Mouse (Mus musculus) embryonic stem cell, embryonic (primary cell): ENCODE measurements around the gene Chaf1a.

Experiments used
- CTCF ChIA-PET, 4 experiments: fragments of 300-600 bp in 2 of 4; fragments of 350-600 bp in 2 of 4; sonication (Branson Sonifier 250); formaldehyde crosslinking; loops; one replicate each; lab custom pipeline; 2022; ENCODE audit warnings: inconsistent platforms in 2 of 4; lab: Charles Lee
- POLR2A ChIA-PET, 4 experiments: fragments of 300-600 bp in 2 of 4; fragments of 350-600 bp in 2 of 4; sonication (Branson Sonifier 250); formaldehyde crosslinking; loops; one replicate each; lab custom pipeline; 2022; ENCODE audit warnings: antibody characterized with exemption in 4 of 4, inconsistent platforms in 1 of 4; lab: Charles Lee

The Chaf1a gene

DNA sequence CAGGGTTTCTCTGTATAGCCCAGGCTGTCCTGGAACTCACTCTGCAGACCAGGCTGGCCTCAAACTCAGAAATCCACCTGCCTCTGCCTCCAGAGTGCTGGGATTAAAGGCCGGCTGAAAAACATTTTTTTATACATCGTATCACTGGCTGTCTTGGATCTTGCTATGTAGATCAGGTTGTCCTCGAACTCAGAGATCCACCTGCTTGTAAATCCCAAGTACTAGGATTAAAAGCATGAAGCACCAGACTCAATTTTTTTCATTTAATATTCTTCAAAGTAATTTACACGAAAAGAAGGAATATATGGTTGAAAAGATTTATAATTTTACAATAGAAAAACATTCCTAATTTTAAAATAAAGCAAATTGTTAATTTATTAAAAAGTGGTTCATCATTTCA lies 894 bp upstream of the Chaf1a start:
- POLR2A ChIA-PET: interaction anchor here (0.6 to 12.6 kb wide), 78 partner anchors 8 to 992 kb away, joined by 3 to 335 read pairs (median 4); partner anchors contain the start of genes Ubxn6 (in 3 of the 4), Yju2 (in 3 of the 4), Hdgfl2 (in 2 of the 4) and Dpp9 (in 1 of the 4)
- CTCF ChIA-PET: interaction anchor here in 2 of 4 experiments (0.7 to 1.5 kb wide), 9 partner anchors 21 to 225 kb away, joined by 3 to 8 read pairs (median 4); partner anchors contain the start of genes Hdgfl2 (in 1 of the 2) and Yju2 (in 1 of the 2)

DNA sequence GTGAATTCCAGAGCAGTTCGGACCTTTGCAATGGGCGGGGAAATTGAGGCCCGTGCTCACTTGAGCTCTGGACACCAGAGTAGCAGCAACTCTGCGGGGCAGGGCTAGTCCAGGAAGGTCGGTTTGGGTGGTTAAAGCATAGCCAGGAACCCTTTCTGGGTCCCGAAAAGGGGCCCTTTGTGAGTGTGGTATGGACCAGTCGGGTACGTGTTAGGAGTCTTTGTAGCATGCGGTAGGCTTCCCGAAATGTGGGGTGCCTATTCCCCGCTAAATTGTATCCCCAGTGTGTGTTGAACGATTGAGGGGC lies 571 bp downstream of the Chaf1a start:
- ChIA-PET CTCF (interaction anchor here in 1 of 4 experiments (1.3 to 1.9 kb wide), 4 partner anchors 10 to 38 kb away, joined by 3 to 8 read pairs (median 4); partner anchors contain the start of genes Hdgfl2 and Ubxn6), POLR2A (interaction anchor here (0.6 to 12.6 kb wide), 61 partner anchors 8 to 1026 kb away, joined by 3 to 335 read pairs (median 6); partner anchors contain the start of genes Hdgfl2 (in 3 of the 4), Ubxn6 (in 3 of the 4), Yju2 (in 3 of the 4) and Dpp9 (in 1 of the 4))

DNA sequence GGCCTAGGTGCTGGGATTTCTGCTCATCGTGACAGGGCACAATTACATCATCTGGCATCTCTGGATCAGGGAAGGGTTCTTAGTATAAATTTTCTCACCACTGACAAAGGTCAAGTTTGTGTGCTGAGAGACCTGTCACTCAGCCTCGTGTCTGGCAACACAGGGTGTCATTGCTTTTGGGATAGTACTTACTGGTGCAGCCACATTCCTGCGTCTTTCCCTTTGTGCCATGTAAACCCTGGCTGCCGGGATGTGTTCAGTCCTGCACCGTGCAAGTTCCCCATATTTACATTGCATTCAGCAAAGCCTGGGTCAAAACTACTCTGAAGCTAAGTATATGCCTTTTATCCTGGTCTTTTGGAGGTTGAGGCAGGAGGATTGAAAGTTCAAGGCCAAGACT lies 11.1 kb downstream of the Chaf1a start:
- ChIA-PET POLR2A (interaction anchor here in 2 of 4 experiments (1.0 to 7.4 kb wide), 6 partner anchors 9 to 27 kb away, joined by 3 to 132 read pairs (median 4); partner anchors contain the start of genes Chaf1a (in 2 of the 2) and Ubxn6 (in 1 of the 2)), CTCF (no interaction called here)

DNA sequence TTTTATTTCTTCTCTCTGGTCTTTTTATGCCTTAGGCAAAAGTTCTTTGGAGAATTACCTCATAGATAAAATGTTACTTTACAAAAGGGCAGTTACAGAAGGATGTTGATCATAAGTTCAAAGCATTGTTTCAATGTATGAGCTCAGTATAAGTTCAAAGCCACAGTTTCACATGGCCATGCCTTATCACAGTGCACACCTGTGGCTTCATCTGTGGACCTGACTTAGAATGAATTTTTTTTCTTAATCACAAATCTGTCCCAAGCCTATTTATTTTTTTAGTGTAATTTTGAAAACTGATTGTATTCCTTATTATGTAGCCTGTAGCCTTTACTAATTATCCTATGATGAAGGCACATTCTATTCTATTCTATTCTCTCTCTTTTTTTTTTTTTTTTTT lies 14.7 kb downstream of the Chaf1a start:
- POLR2A ChIA-PET: interaction anchor here in 3 of 4 experiments (0.6 to 7.4 kb wide), 8 partner anchors 9 to 699 kb away, joined by 3 to 132 read pairs (median 8); partner anchors contain the start of genes Chaf1a (in 2 of the 3), Hdgfl2 (in 1 of the 3) and Ubxn6 (in 1 of the 3)
- CTCF ChIA-PET: no interaction called here

DNA sequence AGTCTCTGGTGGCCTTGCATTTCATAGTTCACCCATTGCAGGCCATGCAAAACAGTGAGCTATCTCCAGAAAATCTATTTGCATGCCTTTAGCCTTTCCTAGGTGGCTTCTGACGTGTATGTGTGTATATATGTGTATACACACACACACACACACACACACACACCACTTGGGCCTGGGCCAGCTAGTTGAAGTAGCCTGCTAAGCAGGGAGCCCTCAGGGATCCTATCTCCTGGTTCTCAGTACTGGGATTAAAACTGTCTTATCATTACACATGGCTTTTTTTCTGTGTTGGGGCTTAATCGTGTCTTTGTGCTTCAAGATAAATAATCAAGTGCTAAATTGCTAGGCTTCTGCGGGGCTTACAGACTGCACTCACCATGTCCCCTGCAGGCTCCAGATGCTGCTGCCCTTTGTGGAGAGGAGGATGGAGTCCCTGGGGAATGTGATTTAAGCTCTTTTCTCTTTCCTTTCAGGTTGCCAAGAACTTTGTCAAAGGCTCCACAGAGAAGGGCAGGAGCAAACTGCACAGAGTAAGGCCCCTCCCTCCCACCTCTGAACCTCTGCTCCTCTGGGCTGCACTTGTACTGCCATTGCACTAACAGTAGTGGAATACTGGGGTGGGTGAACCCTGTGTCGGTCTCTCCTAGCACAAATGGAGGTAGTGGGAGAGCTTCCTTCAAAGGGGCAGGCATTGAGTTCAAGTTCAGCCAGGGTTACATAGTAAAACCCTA lies 15.9 kb downstream of the Chaf1a start:
- CTCF ChIA-PET: interaction anchor here in 2 of 4 experiments (0.9 to 2.3 kb wide), 3 partner anchors 10 to 19 kb away, joined by 3 to 10 read pairs (median 5); partner anchors contain the start of genes Sh3gl1 (in 1 of the 2) and Ubxn6 (in 1 of the 2)
- POLR2A ChIA-PET: interaction anchor here in 2 of 4 experiments (0.6 to 7.4 kb wide), 11 partner anchors 8 to 34 kb away, joined by 3 to 132 read pairs (median 5); partner anchors contain the start of genes Ubxn6 (in 2 of the 2), Chaf1a (in 1 of the 2) and Hdgfl2 (in 1 of the 2)

DNA sequence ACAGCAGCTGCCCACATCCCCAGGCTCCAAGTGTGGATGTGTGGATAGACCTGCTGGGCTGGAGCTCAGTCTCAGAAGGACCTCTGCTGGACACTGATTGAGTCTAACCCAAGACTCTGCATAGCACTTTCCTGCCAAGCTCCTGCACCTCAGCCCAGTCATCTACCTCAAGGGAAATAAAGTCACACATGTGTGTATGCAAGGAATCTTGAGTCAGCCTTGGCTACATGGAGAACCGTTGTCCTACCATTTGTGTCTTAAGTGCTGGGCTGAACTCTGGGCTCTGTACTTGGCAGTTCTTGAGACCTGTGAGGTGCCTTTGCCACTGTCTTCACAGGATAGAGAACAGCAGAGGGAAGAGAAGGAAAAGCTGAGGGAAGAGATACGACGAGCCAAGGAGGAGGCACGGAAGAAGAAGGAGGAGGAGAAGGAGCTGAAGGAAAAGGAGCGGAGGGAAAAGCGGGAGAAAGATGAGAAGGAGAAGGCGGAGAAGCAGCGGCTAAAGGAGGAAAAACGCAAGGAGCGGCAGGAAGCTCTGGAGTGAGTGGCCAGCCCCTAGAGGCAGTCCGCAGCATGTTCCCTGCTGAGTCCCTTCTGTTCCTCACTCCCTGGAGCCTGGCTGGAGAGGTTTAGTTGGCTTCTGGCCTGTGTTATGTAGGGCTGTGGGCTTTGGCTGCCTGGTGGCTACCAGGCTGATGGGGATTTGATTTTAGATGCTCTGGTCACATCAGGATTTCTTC lies 17.3 kb downstream of the Chaf1a start:
- ChIA-PET POLR2A (interaction anchor here (0.6 to 7.4 kb wide), 16 partner anchors 9 to 388 kb away, joined by 3 to 132 read pairs (median 4); partner anchors contain the start of genes Chaf1a (in 3 of the 4), Hdgfl2 (in 2 of the 4) and Ubxn6 (in 2 of the 4)), CTCF (interaction anchor here in 3 of 4 experiments (0.8 to 2.3 kb wide), 4 partner anchors 8 to 21 kb away, joined by 3 to 10 read pairs (median 4); partner anchors contain the start of gene Sh3gl1 (in 2 of the 3))

DNA sequence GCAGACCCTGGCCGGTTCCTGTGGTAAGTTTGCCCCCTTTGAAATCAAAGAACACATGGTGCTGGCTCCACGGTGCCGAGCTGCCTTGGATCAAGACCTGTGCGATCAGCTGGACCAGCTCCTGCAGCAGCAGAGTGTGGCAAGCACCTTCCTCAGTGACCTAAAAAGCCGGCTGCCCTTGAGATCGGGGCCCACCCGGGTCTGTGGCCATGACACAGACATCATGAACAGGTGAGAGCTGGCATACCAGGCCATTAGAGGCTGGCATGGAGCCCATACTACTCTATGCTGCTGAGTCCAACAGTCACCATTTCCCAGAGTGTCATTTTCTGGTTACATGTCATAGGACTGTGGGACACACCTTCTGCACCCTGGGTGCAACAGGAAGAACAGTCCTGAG lies 21.8 kb downstream of the Chaf1a start:
- POLR2A ChIA-PET: interaction anchor here in 3 of 4 experiments (1.1 to 20.7 kb wide), 15 partner anchors 7 to 44 kb away, joined by 3 to 335 read pairs (median 9); partner anchors contain the start of genes Chaf1a (in 2 of the 3), Hdgfl2 (in 1 of the 3), Sh3gl1 (in 1 of the 3) and Ubxn6 (in 1 of the 3)
- CTCF ChIA-PET: interaction anchor here in 3 of 4 experiments (0.6 to 2.3 kb wide), 4 partner anchors 22 to 139 kb away, joined by 3 to 9 read pairs (median 6); partner anchors contain the start of genes Chaf1a (in 1 of the 3), Mpnd (in 1 of the 3), Sh3gl1 (in 1 of the 3) and Stap2 (in 1 of the 3)

DNA sequence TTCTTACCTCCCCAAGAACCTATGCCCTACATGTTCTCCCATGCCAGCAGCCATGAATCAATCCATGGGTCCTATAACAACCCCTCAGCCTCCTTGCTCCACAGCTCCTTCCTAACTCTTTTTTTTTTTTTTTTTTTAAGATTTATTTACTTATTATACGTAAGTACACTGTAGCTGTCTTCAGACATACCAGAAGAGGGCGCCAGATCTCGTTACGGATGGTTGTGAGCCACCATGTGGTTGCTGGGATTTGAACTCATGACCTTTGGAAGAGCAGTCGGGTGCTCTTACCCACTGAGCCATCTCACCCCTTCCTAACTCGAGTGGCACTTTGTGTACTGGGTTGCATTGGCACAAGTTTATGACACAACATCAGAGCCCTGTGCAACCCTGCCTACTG lies 25.5 kb downstream of the Chaf1a start:
- ChIA-PET CTCF (interaction anchor here (0.6 to 2.4 kb wide), 31 partner anchors 9 to 363 kb away, joined by 3 to 19 read pairs (median 4); partner anchors contain the start of genes Sh3gl1 (in 3 of the 4), Hdgfl2 (in 2 of the 4), Plin5 (in 1 of the 4) and Ubxn6 (in 1 of the 4)), POLR2A (interaction anchor here (0.6 to 20.7 kb wide), 17 partner anchors 9 to 108 kb away, joined by 3 to 335 read pairs (median 6); partner anchors contain the start of genes Ubxn6 (in 3 of the 4), Chaf1a (in 2 of the 4), Hdgfl2 (in 2 of the 4) and Sh3gl1 (in 1 of the 4))

DNA sequence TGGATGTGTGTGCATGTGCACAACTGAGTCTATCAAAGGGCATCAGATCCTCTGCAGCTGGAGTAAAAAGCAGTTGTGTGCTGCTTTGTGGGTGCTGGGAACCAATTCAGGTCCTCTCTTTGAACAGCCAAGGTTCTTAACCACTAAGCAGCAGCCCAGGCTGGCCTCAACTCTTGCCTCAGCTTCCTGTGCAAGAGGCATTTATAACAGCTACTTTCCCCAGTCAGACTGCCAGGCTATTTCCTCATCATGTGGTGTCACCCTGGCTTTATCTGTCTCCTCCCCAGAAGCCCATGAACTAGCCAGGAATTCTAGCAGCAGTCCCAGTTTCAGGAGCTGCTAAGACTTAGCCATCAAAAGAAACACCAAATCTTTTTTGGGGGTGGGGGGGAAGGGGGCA lies 26.2 kb downstream of the Chaf1a start:
- ChIA-PET POLR2A (interaction anchor here (0.6 to 20.7 kb wide), 16 partner anchors 8 to 59 kb away, joined by 3 to 335 read pairs (median 6); partner anchors contain the start of genes Chaf1a (in 3 of the 4), Hdgfl2 (in 2 of the 4), Sh3gl1 (in 2 of the 4) and Ubxn6 (in 2 of the 4)), CTCF (interaction anchor here in 3 of 4 experiments (0.6 to 1.8 kb wide), 6 partner anchors 10 to 284 kb away, joined by 3 to 6 read pairs (median 4); partner anchors contain the start of genes Hdgfl2 (in 1 of the 3) and Sh3gl1 (in 1 of the 3))

DNA sequence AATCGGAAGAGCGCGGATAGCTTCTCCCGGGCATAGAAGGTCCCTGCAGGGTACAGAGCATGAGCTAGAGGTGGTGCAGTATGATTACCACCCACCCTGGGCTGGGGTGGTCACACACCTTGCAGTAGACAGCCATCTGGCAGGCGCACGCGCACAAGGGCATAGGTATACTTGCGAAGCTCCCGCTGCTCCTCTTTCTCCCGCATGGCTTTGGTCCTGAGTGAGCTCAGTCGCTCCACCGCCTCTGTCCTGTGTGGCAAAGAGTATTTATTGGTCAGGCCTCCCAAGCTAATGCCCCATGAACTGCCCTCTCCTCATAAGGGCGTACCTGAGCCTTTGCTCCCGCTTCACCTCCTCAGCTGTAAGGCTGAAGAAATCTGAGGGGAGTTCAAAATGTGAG lies 28.8 kb downstream of the Chaf1a start:
- CTCF ChIA-PET: interaction anchor here in 3 of 4 experiments (0.6 to 1.8 kb wide), 9 partner anchors 9 to 151 kb away, joined by 3 to 8 read pairs (median 3); partner anchors contain the start of gene Hdgfl2 (in 1 of the 3)
- POLR2A ChIA-PET: interaction anchor here (0.6 to 20.7 kb wide), 47 partner anchors 6 to 605 kb away, joined by 3 to 335 read pairs (median 5); partner anchors contain the start of genes Chaf1a (in 3 of the 4), Hdgfl2 (in 3 of the 4), Sh3gl1 (in 3 of the 4) and Yju2 (in 2 of the 4)

DNA sequence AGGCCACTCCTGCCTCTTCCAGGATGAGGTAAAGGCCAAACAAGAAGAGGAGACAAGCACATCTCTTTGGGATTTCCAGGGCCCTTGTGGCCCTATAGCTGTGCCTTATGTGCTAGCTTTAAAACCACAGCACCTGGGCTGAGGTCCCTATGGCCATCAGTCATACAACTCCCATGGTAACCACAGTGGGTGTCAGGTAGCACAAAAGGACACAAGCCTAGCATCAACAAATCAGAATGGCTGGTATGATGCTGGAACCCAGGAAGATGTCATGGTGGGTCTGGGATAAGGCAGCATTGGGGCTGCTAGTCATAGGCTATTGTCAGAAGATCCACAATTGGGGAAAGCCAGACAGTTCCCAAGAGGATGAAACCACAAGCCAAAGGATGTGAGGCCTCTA lies 30.9 kb downstream of the Chaf1a start:
- ChIA-PET POLR2A (interaction anchor here (0.8 to 20.7 kb wide), 21 partner anchors 4 to 607 kb away, joined by 3 to 335 read pairs (median 13); partner anchors contain the start of genes Chaf1a (in 3 of the 4), Hdgfl2 (in 3 of the 4), Plin5 (in 1 of the 4) and Sh3gl1 (in 1 of the 4)), CTCF (interaction anchor here in 1 of 4 experiments (1.3 kb wide), 1 partner anchor 41 kb away, joined by 4 read pairs; no protein-coding TSS in a partner anchor)

DNA sequence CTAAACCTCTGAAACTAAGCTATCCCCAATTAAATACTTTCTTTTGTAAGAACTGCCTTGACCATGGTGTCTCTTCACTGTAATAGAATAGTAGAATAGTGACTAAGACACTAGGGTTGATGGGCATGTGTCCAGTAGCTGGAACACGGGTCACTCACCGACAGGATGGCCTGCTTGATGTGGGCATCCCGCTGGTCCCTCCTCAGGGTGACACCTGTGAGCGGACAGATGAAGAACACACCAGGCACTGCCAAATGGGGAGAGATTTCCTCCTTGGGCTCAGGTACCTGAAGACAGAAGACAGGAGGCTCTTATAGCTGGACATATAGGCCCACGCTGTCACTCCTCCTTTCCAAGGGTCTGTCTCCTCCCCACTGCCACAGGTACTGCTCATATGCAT lies 32.0 kb downstream of the Chaf1a start:
- CTCF ChIA-PET: interaction anchor here in 2 of 4 experiments (1.2 to 1.3 kb wide), 2 partner anchors 36 to 39 kb away, joined by 3 read pairs; partner anchors contain the start of gene Sh3gl1 (in 1 of the 2)
- POLR2A ChIA-PET: interaction anchor here in 3 of 4 experiments (0.7 to 20.7 kb wide), 17 partner anchors 7 to 119 kb away, joined by 3 to 335 read pairs (median 4); partner anchors contain the start of genes Sh3gl1 (in 3 of the 3), Chaf1a (in 2 of the 3), Yju2 (in 2 of the 3) and Plin5 (in 1 of the 3)

DNA sequence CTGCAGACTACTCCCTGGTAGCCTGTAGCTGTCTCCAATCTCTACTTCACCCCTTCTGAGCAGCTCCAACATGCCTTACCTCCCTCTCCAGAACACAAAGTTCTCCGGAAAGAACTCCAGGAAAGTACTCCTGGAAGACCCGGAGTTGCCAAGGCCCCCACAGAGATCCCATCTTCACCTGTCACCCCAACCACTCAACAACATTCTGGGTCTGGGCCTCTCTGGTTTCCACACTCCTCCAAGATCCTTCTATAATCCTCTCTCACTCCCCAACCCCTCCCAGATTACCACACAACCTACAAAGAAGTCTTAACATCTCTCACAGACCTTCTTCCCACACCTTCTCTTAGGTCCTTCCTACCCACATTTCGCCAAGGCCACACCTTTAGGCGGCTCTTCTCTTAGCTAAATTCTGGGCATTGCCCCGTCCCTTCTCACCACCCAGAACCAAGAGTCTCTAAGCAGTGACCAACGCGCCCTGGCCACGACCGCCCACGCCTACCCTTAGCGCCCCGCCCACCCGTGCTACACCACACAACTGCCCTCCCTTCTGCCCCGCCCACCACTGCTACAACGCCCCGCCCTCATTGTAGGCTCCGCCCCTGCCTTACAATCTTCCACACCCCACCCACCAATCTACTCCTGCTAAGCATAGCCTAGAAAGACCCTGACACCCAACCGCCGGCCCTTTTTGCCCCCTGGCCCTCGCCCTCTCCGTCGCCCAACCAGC lies 34.0 kb downstream of the Chaf1a start:
- ChIA-PET CTCF (interaction anchor here in 2 of 4 experiments (0.5 to 1.7 kb wide), 11 partner anchors 9 to 1671 kb away, joined by 3 to 11 read pairs (median 4); partner anchors contain the start of gene Sh3gl1 (in 2 of the 2)), POLR2A (interaction anchor here (0.6 to 20.7 kb wide), 49 partner anchors 9 to 553 kb away, joined by 3 to 335 read pairs (median 4); partner anchors contain the start of genes Chaf1a (in 3 of the 4), Plin5 (in 2 of the 4), Sh3gl1 (in 2 of the 4) and Catsperd (in 1 of the 4))

DNA sequence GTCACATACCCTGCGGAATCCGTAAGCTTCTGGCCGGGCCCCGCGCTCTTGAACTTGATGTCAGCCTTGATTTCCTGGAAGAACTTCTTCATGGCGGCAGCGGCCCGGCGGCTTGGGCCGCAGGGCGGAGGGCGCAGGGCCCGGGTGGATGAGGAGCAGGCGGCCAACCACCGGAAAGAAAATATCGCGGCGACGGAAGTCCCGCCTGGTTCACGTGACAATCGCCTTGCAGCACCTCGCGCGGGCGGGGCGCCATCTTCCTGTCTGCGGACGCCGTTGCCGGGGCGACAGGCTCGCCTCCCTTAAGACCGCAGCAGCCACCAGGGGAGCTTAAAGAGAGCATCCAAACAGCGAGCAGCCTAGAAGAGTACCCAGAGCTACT lies 34.6 kb downstream of the Chaf1a start, which contains the start of gene Ubxn6:
Ubxn6 (minus strand) TSS at position 202 of the 382 bp plus-strand sequence.
- ChIA-PET CTCF (interaction anchor here in 2 of 4 experiments (0.5 to 1.7 kb wide), 13 partner anchors 9 to 1670 kb away, joined by 3 to 11 read pairs (median 4); partner anchors contain the start of genes Sh3gl1 (in 2 of the 2) and Chaf1a (in 1 of the 2)), POLR2A (interaction anchor here (0.6 to 20.7 kb wide), 51 partner anchors 8 to 553 kb away, joined by 3 to 335 read pairs (median 4); partner anchors contain the start of genes Chaf1a (in 3 of the 4), Sh3gl1 (in 3 of the 4), Plin5 (in 2 of the 4) and Catsperd (in 1 of the 4))

DNA sequence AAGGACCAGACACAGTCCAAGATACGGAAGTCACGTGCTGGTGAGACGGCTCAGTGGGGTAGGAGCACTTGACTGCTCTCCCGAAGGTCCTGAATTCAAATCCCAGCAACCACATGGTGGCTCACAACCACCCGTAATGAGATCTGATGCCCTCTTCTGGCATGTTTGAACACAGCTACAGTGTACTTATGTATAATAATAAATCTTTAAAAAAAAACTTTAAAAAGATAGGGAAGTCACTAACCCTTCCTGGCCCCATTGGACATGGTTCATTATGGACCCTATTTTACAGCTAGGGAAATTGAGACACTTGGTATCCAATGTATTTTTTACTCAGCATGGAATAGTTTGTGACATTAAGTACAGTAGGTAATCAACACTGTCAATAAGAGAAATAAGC lies 37.3 kb downstream of the Chaf1a start:
- CTCF ChIA-PET: interaction anchor here in 1 of 4 experiments (0.7 kb wide), 1 partner anchor 42 kb away, joined by 3 read pairs; no protein-coding TSS in a partner anchor

More for the DNA sequence above, 37.3 kb downstream of the Chaf1a start:
- POLR2A ChIA-PET: interaction anchor here in 3 of 4 experiments (0.6 to 20.7 kb wide), 23 partner anchors 8 to 249 kb away, joined by 3 to 335 read pairs (median 7); partner anchors contain the start of genes Sh3gl1 (in 2 of the 3), Chaf1a (in 1 of the 3), Kdm4b (in 1 of the 3) and Yju2 (in 1 of the 3)
